Mouse (Mus musculus) limb, embryonic 14.5 days (tissue): ENCODE data around the gene Mbnl2. TPM values are rescaled to one million over a fixed set of nuclear protein-coding genes. Genes with fewer than 3 reads are reported as not detected.

Experiments
- ATAC-seq: fragments of 200-750 bp; cut with Nextera tagmentation; 2 replicates; pipeline ENCODE4 v1.8.0; 2017; ENCODE audit warnings: low read depth, moderate number of reproducible peaks, moderate TSS enrichment; ENCODE audit not compliant: low FRiP score
- DNase-seq: peaks from one replicate; pipeline ENCODE4 v3.0.0-alpha.2; 2015; ENCODE audit warnings: low spot score
- H3K27ac ChIP-seq: fragments of 300-500 bp; sonication (generic); replicated peaks from 2 replicates; pipeline ENCODE4 v1.5.1; 2014; ENCODE audit warnings: low read depth, mild to moderate bottlenecking, low read length, moderate library complexity, mixed read lengths
- H3K27me3 ChIP-seq: fragments of 300-500 bp; sonication (generic); 2 replicates; pipeline ENCODE4 v1.6.1; 2014; ENCODE audit warnings: low read length, mixed read lengths; ENCODE audit not compliant: control insufficient read depth, insufficient read depth
- H3K36me3 ChIP-seq: fragments of 300-500 bp; sonication (generic); 2 replicates; pipeline ENCODE4 v1.6.1; 2014; ENCODE audit warnings: mild to moderate bottlenecking, low read length, moderate library complexity, mixed read lengths; ENCODE audit not compliant: control insufficient read depth, insufficient read depth
- H3K4me1 ChIP-seq: fragments of 300-500 bp; sonication (generic); 2 replicates; pipeline ENCODE4 v1.6.1; 2014; ENCODE audit warnings: antibody characterized with exemption, low read length, mixed read lengths; ENCODE audit not compliant: control insufficient read depth, insufficient read depth
- H3K4me2 ChIP-seq: fragments of 300-500 bp; sonication (generic); replicated peaks from 2 replicates; pipeline ENCODE4 v1.6.1; 2014; ENCODE audit warnings: low read depth, mild to moderate bottlenecking, low read length, moderate library complexity; ENCODE audit not compliant: severe bottlenecking
- H3K4me3 ChIP-seq: fragments of 300-500 bp; sonication (generic); replicated peaks from 2 replicates; pipeline ENCODE4 v1.5.1; 2014; ENCODE audit warnings: low read length
- H3K9ac ChIP-seq: fragments of 300-500 bp; sonication (generic); 2 replicates; pipeline ENCODE4 v1.6.1; 2014; ENCODE audit warnings: mild to moderate bottlenecking, low read depth, low read length, moderate library complexity; ENCODE audit not compliant: severe bottlenecking
- H3K9me3 ChIP-seq: fragments of 300-500 bp; sonication (generic); 2 replicates; pipeline ENCODE4 v1.6.1; 2016; ENCODE audit warnings: low read length; ENCODE audit not compliant: control insufficient read depth
- POLR2A ChIP-seq: fragments of 200-500 bp; IDR thresholded peaks from 2 replicates; pipeline ENCODE4 v1.8.0; 2012; ENCODE audit warnings: inconsistent platforms, mild to moderate bottlenecking, moderate library complexity, borderline replicate concordance; ENCODE audit not compliant: insufficient read depth, insufficient read length; ENCODE audit errors: extremely low read depth
- WGBS: fragments of 180-500 bp; shearing (Covaris S2); extraction: QIAGEN DNeasy Blood & Tissue Kit; methylation state at CpG from one replicate; pipeline ENCODE4 v1.1.7; 2014; 5-methylcytosine and 5-hydroxymethylcytosine counted together
- polyA plus RNA-seq, 2 experiments: library from polyadenylated mRNA; depleted of rRNA in 1 of 2; stranded (reverse) in 1 of 2; unstranded in 1 of 2; fragments of >200 nt; fragmentation: Nextera tagmentation in 1 of 2; extraction: Ambion mirVana in 1 of 2; gene quantifications; 2 replicates each; pipeline versions ENCODE4 v1.2.1 to v1.2.3; 2012 to 2014

The Mbnl2 gene
- polyA plus RNA-seq, 2 experiments = 109 to 161 TPM

DNA sequence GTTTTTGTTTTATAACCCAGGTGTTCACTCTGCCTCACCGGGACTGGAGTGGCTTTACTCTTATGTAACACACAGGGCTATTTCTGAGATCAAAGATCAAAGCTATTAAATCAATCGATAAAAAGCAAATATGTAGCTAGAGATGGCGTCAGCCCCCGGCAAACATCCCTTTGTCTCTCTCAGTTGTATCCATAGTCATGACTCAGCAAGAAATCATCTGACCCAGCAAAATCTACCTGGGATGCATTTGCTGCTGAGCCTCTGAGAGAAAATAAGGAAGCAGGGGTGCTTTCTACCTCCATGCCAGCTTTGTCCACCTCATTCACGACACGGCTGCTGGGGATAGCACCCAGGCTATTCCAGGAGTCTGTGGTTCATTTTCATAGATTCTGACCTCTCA, 18.0 kb upstream of the Mbnl2 start:
- no peaks in the 10 kb centered on the region for H3K4me1 ChIP-seq
- 58% methylated on average over 6 of the region's 6 CpGs for WGBS
- no peak for TF ChIP-seq POLR2A
- H3K4me3 ChIP-seq = no peak overlapping the region
- H3K9me3 ChIP-seq = no peaks in the 10 kb centered on the region
- no peak for ATAC-seq
- no peaks in the 10 kb centered on the region for H3K27me3 ChIP-seq
- DNase-seq = no peak
- H3K4me2 ChIP-seq = no peak overlapping the region
- no peak overlapping the region for H3K27ac ChIP-seq
- H3K36me3 ChIP-seq = no peaks in the 10 kb centered on the region
- no peak overlapping the region for H3K9ac ChIP-seq

DNA sequence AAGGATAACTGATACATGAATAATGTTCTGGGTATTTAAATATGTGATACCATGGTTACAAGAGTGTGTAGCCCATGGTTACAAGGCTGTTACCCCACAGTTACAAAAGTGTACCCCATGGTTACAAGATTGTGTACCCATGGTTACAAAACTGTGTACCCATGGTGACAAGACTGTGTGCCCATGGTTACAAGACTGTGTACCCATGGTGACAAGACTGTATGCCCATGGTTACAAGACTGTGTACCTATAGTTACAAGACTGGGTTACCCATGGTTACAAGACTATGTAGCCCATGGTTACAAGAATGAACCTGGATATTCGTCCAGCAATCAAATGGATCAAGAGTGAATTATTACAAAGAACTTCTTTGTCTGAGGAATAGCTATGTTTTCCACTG, 16.0 kb upstream of the Mbnl2 start:
- no peak overlapping the region for H3K27ac ChIP-seq
- H3K9ac ChIP-seq = no peak overlapping the region
- no peak overlapping the region for H3K4me3 ChIP-seq
- no peak overlapping the region for H3K4me2 ChIP-seq
- no peak for ATAC-seq
- no peaks in the 10 kb centered on the region for H3K4me1 ChIP-seq
- H3K27me3 ChIP-seq = no peaks in the 10 kb centered on the region
- no peak for DNase-seq
- TF ChIP-seq POLR2A = no peak
- H3K9me3 ChIP-seq = no peaks in the 10 kb centered on the region
- WGBS = 83% methylated on average over 1 of the region's 1 CpGs
- H3K36me3 ChIP-seq = no peaks in the 10 kb centered on the region

DNA sequence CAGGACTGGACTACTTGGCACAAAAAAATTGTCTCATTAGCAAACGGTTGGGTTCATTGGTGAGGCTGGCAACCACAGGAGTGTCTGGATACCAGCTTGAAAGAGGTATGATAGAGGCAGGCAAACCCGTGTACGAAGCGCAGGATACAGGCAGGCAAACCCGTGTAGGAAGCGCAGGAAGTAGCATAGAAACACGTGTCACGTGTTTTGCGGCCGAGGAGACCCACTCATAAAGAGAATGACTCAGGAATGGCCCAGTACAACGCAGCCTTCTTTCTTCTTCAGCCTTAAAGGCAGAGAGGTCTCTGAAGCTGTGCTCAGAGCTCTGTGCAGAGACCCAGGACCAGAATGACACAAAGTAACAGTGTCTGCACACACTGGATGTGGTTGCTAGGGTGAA, 13.9 kb upstream of the Mbnl2 start:
- Histone ChIP-seq H3K36me3 (no peaks in the 10 kb centered on the region), H3K27me3 (no peaks in the 10 kb centered on the region), H3K27ac (no peak overlapping the region), H3K9me3 (no peaks in the 10 kb centered on the region), H3K9ac (no peak overlapping the region), H3K4me2 (no peak overlapping the region), H3K4me1 (no peaks in the 10 kb centered on the region), H3K4me3 (no peak overlapping the region)
- 82% methylated on average over 11 of the region's 11 CpGs for WGBS
- no peak for TF ChIP-seq POLR2A
- DNase-seq (no peak), ATAC-seq (no peak)

DNA sequence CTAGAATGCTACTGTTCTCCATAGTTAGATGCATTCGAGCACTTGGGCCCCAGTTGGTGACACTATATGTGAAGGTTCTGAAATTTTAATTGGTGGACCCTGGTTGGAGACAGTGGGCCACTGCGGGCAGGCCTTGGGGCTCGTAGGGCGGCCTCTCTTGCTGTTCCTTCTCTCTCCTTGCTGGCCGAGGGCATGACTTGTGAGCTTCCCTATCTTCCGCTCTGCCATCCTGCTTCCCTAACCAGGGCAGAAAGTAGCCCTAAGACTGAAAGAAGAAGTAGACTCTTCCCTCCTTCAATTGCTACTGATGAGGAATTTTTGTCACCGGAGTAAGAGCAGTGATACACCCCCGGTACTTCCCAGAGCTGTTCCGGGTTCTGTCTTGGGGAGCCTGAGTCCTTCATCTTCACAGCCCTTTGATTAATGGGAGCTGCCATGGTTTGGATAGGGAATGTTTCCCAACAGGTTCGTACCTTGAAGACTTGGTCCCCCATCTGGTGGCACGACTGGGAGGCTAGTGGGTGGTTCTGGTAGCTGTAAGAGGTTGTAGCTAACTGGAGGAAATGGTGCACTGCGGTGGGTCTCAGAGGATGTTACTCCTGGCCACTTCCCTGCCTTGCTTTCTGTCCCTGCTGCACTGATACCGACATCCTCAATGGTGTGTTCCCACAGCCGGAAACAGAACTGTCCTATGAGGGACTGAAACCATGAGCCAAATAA, 12.6 kb upstream of the Mbnl2 start:
- H3K4me3 ChIP-seq = no peak overlapping the region
- no peaks in the 10 kb centered on the region for H3K36me3 ChIP-seq
- no peak overlapping the region for H3K4me2 ChIP-seq
- ATAC-seq (no peak), DNase-seq (no peak)
- no peaks in the 10 kb centered on the region for H3K4me1 ChIP-seq
- 92% methylated on average over 14 of the region's 14 CpGs for WGBS
- no peaks in the 10 kb centered on the region for H3K9me3 ChIP-seq
- no peak for TF ChIP-seq POLR2A
- no peak overlapping the region for H3K27ac ChIP-seq
- H3K9ac ChIP-seq = no peak overlapping the region
- H3K27me3 ChIP-seq = no peaks in the 10 kb centered on the region

DNA sequence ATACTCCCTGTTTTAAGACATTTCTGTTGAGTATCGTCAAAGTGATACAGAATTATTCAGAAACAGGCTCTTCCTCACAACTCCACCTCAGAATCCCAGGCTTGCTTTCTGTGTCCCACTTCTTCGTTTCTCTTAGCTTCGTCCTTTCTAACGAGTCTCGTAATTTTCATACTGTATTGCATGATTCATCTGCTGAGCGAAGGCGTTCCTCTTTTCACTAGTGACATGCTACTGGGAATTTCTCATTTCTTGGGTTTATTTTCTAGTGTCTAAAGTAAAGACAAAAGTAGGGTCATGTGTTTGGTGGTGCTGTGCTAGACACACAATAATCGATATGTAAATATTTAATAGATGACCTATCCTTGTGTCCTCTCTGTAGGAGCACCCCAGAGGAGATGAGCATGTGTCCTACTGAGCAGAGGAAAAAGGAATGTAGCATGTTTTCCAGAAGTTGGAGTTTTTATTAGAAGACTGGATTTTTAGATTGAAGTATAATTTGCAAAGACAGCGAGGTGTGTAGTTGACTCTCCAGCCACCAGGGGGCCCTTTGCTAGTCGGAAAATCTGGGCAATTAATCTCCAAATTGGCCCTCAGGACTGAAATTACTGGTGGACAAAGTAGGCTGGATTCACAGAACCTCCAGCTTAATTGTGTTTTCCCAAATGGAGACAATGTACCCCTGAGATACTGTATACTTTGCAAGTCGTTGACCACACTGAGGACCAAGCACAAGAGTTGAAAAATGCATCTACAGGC, 11.9 kb upstream of the Mbnl2 start:
- 77% methylated on average over 11 of the region's 11 CpGs for WGBS
- DNase-seq = no peak
- TF ChIP-seq POLR2A = no peak

More for the DNA sequence above, 11.9 kb upstream of the Mbnl2 start:
- H3K27ac ChIP-seq = no peak overlapping the region
- no peaks in the 10 kb centered on the region for H3K4me1 ChIP-seq
- H3K4me2 ChIP-seq = no peak overlapping the region
- no peaks in the 10 kb centered on the region for H3K9me3 ChIP-seq
- no peak overlapping the region for H3K9ac ChIP-seq
- ATAC-seq = no peak
- H3K27me3 ChIP-seq = no peaks in the 10 kb centered on the region
- H3K4me3 ChIP-seq = no peak overlapping the region
- H3K36me3 ChIP-seq = no peaks in the 10 kb centered on the region
